Mouse (Mus musculus) limb, embryonic 10.5 days (tissue): ENCODE measurements around the gene Cfap36. TPM values are rescaled to one million over a fixed set of nuclear protein-coding genes. Genes with fewer than 3 reads are reported as not detected.

Experiments
- DNase-seq: peaks from one replicate; pipeline ENCODE4 v3.0.0-alpha.2; 2017; ENCODE audit warnings: low spot score
- H3K27ac ChIP-seq: fragments of 300-500 bp; sonication (generic); 2 replicates; pipeline ENCODE4 v1.5.1; 2016; ENCODE audit warnings: mild to moderate bottlenecking
- H3K27me3 ChIP-seq: fragments of 300-500 bp; sonication (generic); 2 replicates; pipeline ENCODE4 v1.6.1; 2016; ENCODE audit warnings: low read depth, mild to moderate bottlenecking; ENCODE audit not compliant: poor library complexity, severe bottlenecking
- H3K36me3 ChIP-seq: fragments of 300-500 bp; sonication (generic); 2 replicates; pipeline ENCODE4 v1.6.1; 2016; ENCODE audit warnings: mild to moderate bottlenecking, moderate library complexity
- H3K4me1 ChIP-seq: fragments of 300-500 bp; sonication (generic); 2 replicates; pipeline ENCODE4 v1.6.1; 2016
- H3K4me3 ChIP-seq: fragments of 300-500 bp; sonication (generic); 2 replicates; pipeline ENCODE4 v1.5.1; 2016; ENCODE audit warnings: mild to moderate bottlenecking, moderate library complexity
- H3K9me3 ChIP-seq: fragments of 300-500 bp; sonication (generic); replicated peaks from 2 replicates; pipeline ENCODE4 v1.6.1; 2016; ENCODE audit warnings: mild to moderate bottlenecking
- WGBS: fragments of 180-500 bp; shearing (Covaris S2); methylation state at CpG from one replicate; pipeline ENCODE4 v1.1.7; 2016; 5-methylcytosine and 5-hydroxymethylcytosine counted together
- polyA plus RNA-seq: library from polyadenylated mRNA; unstranded; fragments of >200 nt; fragmentation: Nextera tagmentation; extraction: Ambion mirVana; gene quantifications from 2 replicates; pipeline ENCODE4 v1.2.1, GENCODE M21; 2016

Cfap36 gene
- polyA plus RNA-seq, 1 experiment from 2014 or later: 51.4 TPM

DNA sequence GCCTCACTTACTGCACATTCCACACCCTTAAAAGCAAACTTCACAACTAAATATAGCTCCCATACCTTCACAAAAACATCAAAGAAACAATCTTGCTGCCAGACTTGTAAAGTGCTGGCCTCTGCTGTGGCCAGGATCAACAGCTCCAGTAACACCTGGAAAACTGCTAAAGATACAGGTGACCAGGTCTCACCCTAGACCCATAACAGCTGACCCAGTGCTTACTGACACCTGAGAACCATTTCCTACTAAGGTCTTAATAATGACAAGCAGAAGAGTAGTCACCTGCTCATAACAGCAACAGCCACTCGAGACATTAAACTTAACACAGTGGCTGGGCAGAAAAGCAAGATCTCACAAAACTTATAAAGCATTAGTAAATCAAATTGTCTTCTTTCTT lies 13.6 kb downstream of the Cfap36 start:
- peaks cover 47% of the 10 kb centered on the region for H3K36me3 ChIP-seq
- no peak for DNase-seq
- no peak overlapping the region for H3K4me3 ChIP-seq
- no peak overlapping the region for H3K27ac ChIP-seq
- H3K9me3 ChIP-seq: no peaks in the 10 kb centered on the region
- no peaks in the 10 kb centered on the region for H3K27me3 ChIP-seq
- WGBS: 83% methylated on average over 1 of the region's 1 CpGs
- no peaks in the 10 kb centered on the region for H3K4me1 ChIP-seq

DNA sequence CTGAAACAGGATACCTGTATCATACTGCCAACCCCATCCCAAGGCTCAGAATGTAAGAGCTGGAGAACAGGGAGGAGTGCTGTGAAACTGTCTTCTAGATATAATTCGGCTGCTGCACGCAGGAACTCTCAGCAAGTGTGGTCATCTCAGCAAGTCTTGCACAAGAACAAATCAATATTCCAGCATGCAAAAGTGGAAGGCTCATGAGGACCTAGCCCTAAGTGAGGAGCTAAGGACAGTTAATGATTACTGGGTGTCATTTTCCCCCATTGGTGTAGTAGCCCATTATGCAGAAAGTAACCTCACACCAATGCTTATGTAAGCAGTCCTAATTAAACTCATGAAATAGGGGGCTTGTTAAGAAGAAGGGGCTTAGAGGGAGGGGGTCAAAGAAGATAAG lies 18.3 kb downstream of the Cfap36 start:
- Histone ChIP-seq H3K27me3 (no peaks in the 10 kb centered on the region), H3K36me3 (peaks cover 85% of the 10 kb centered on the region), H3K4me1 (no peaks in the 10 kb centered on the region), H3K4me3 (no peak overlapping the region), H3K9me3 (no peaks in the 10 kb centered on the region), H3K27ac (no peak overlapping the region)
- WGBS: 92% methylated on average over 2 of the region's 2 CpGs
- DNase-seq: no peak

DNA sequence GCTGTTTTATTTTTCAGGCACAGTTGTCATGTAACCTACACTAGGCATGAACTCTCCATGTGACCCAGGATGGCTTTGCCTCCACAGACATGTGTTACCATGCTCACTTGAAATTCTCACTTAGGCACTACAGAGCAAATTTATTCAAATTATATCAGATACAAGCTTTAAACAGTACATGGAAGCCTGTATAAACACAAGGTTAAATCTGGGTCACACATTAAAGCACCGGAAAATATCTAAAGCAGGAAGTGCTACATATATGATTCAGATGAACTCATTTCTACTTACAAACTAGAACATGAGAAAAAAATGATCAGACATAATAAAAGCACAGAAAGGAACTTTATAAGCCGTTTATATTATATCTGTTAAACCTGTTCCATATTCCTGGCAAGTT lies 22.5 kb downstream of the Cfap36 start:
- 93% methylated on average over 2 of the region's 2 CpGs for WGBS
- Histone ChIP-seq H3K27ac (no peak overlapping the region), H3K4me1 (no peaks in the 10 kb centered on the region), H3K27me3 (no peaks in the 10 kb centered on the region), H3K4me3 (no peak overlapping the region), H3K36me3 (peaks cover 94% of the 10 kb centered on the region), H3K9me3 (no peaks in the 10 kb centered on the region)
- no peak for DNase-seq

DNA sequence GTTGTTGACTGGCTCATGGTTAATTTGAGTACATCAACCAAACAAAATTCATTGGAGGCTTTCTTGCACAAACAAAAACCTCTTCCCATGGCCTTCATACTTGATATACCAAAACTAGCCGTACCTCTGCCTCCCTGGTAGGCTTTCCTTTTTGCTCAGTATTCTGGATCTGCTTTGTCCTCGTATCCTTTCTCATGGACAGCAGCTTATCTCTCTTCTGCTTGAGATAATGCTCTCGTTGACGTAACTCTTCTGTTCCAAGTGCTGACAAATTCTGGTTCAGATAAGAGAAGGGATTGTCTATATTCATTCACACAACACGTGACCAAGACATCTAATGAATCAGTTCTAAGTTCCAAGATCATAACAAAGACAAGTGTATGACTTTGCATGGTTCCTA lies 24.9 kb downstream of the Cfap36 start:
- no peaks in the 10 kb centered on the region for H3K9me3 ChIP-seq
- H3K27me3 ChIP-seq: no peaks in the 10 kb centered on the region
- no peak overlapping the region for H3K4me3 ChIP-seq
- H3K36me3 ChIP-seq: peaks cover 96% of the 10 kb centered on the region
- no peaks in the 10 kb centered on the region for H3K4me1 ChIP-seq
- DNase-seq: no peak
- WGBS: 93% methylated on average over 5 of the region's 5 CpGs
- H3K27ac ChIP-seq: no peak overlapping the region

DNA sequence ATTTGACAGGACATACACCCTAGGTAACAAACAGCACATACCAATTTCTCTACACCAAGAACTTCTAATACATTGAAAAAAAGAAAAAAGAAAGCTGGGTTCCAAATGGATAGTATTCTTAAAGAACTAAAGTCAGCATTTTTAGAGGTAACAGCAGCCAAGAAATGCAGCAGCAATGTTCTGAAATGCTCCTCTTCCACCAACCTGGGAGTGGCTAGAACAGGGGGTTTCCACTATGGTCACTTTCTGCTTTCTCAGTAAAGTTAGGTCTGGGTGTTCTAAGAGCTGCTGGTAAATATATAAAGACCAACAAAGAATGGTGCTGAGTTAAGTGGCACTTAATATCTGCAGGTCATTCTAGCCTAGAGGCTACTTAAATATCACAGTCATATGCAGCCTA lies 28.2 kb downstream of the Cfap36 start:
- Histone ChIP-seq H3K36me3 (peaks cover 99% of the 10 kb centered on the region), H3K4me3 (no peak overlapping the region), H3K9me3 (no peaks in the 10 kb centered on the region), H3K27me3 (no peaks in the 10 kb centered on the region), H3K4me1 (no peaks in the 10 kb centered on the region), H3K27ac (no peak overlapping the region)
- no peak for DNase-seq

DNA sequence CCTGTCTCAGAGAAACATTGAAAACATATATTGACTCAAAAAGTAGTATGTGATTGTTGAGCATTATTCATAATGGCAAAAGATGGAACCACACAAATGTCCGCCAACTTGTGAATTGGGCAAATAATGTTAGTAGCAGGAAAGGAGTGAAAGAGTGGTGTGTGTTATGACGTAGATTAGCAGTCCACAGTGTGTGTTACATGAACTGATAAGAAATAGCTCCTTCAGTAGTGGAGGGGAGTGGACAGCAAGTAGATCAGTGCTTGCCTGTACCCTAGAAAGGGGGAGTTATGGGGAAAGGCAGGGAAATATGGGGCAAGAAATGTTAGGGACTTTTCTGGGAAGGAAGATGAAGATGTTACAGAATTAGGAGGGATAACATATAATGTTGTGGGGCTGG lies 31.0 kb downstream of the Cfap36 start:
- Histone ChIP-seq H3K4me3 (no peak overlapping the region), H3K27me3 (no peaks in the 10 kb centered on the region), H3K27ac (no peak overlapping the region), H3K4me1 (no peaks in the 10 kb centered on the region), H3K36me3 (peaks cover 99% of the 10 kb centered on the region), H3K9me3 (no peaks in the 10 kb centered on the region)
- no peak for DNase-seq
- 90% methylated on average over 2 of the region's 2 CpGs for WGBS

DNA sequence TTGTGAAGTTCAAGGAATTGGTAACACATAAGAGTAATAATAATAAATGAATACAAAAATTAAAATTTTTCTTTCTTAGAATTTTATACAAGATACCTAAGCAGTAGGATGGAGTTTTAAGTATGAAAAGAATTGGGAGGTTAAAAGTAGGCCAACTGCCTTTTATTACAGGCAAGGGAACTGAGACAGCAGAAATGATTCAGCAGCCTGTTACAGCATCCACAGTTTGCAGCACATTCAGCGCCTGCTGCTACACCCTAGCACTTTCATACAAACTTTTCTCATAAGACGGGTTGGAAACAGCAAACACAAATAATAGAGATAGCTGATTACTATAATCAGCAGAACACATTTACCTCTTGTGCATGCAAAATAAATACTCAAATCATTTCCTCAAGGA lies 37.4 kb downstream of the Cfap36 start:
- 94% methylated on average over 2 of the region's 2 CpGs for WGBS
- no peaks in the 10 kb centered on the region for H3K4me1 ChIP-seq
- no peak overlapping the region for H3K4me3 ChIP-seq
- no peaks in the 10 kb centered on the region for H3K27me3 ChIP-seq
- peaks cover 82% of the 10 kb centered on the region for H3K36me3 ChIP-seq
- H3K27ac ChIP-seq: no peak overlapping the region
- no peak for DNase-seq
- H3K9me3 ChIP-seq: no peaks in the 10 kb centered on the region

DNA sequence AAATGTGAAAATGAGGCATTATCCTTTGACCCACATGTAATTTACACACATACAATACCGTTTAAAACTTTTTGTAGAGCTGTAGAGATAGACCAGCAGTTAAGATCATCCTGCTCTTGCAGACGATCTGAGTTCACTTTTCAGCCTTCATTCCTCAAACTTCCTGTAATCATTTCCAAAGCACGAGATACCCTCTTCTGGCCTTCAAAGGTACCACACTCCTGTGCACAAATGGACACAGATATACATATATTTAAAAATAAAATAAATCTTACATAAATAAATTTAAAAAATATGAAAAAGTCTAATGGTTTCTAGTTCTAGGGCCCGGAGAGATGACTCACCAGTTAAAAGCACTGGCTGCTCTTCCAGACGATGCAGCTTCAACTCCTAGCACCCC lies 43.6 kb downstream of the Cfap36 start:
- WGBS: 86% methylated on average over 5 of the region's 5 CpGs
- no peak for DNase-seq
- peaks cover 80% of the 10 kb centered on the region for H3K36me3 ChIP-seq
- H3K9me3 ChIP-seq: no peaks in the 10 kb centered on the region
- H3K4me1 ChIP-seq: no peaks in the 10 kb centered on the region
- no peak overlapping the region for H3K27ac ChIP-seq
- no peak overlapping the region for H3K4me3 ChIP-seq
- no peaks in the 10 kb centered on the region for H3K27me3 ChIP-seq

DNA sequence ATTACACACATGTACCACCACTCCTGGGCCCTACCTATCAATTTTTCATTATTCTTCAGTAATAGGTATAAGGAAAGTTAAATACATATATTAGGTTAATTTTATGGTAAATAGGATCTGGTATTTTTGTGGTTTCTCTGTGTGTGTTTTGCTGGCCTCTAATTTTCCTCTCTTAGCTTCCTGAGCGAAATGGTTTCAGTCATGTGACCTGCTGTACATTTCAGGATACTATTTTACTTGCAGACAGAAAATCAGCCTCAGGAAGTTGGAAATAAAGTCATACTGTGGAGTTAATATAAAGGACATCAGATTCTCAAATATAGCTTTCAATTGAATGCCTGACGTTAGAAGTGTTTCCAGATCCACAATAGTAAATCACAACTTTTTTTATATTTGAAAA lies 58.2 kb downstream of the Cfap36 start:
- no peaks in the 10 kb centered on the region for H3K4me1 ChIP-seq
- no peaks in the 10 kb centered on the region for H3K27me3 ChIP-seq
- H3K9me3 ChIP-seq: no peaks in the 10 kb centered on the region
- H3K4me3 ChIP-seq: no peak overlapping the region
- H3K27ac ChIP-seq: no peak overlapping the region
- H3K36me3 ChIP-seq: peaks cover 84% of the 10 kb centered on the region
- 89% methylated on average over 2 of the region's 2 CpGs for WGBS
- DNase-seq: no peak

DNA sequence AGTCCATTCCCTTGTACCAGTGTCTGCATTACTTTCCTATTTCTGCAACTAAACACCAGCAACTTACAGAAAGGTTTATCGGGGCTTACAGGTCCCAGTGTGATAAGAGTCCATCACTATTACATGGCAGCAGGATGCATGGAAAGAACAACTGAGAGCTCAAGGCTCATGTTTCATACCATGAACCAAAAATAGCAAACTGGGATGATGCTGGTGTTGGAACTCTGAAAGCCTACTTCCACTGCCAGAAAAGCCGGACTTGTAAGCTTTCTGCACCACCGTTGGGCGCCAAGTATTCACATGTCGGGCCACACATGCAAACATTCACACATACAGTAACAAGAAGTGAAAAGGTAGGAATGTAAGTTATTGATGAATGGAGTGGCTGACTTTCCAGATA lies 65.5 kb downstream of the Cfap36 start:
- Histone ChIP-seq H3K4me3 (no peak overlapping the region), H3K27me3 (no peaks in the 10 kb centered on the region), H3K27ac (no peak overlapping the region), H3K36me3 (peaks cover 71% of the 10 kb centered on the region), H3K4me1 (no peaks in the 10 kb centered on the region), H3K9me3 (no peaks in the 10 kb centered on the region)
- 96% methylated on average over 5 of the region's 5 CpGs for WGBS
- DNase-seq: no peak

DNA sequence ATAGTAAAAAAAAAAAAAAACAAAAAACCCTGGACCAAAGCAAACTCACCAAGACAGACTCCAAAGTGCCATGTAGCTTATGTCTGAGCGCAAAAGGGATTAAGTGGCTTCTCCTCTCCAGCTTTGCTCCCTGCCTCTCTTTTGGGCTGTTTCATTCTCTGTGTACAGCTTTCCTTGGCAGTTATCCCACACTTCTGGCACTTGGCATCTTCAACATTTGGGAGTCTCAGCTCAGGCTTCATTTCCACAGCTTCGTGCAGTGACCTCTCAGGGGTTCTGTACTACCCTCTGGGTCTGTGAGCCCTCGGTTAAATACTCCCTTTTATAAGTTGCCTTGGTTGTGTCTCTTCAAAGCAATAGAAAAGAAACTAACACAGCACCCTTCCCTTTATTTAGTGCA lies 66.6 kb downstream of the Cfap36 start:
- Histone ChIP-seq H3K27me3 (no peaks in the 10 kb centered on the region), H3K4me1 (no peaks in the 10 kb centered on the region), H3K4me3 (no peak overlapping the region), H3K9me3 (no peaks in the 10 kb centered on the region), H3K36me3 (peaks cover 63% of the 10 kb centered on the region), H3K27ac (no peak overlapping the region)
- 96% methylated on average over 3 of the region's 3 CpGs for whole genome bisulfite sequencing
- no peak for DNase-seq

DNA sequence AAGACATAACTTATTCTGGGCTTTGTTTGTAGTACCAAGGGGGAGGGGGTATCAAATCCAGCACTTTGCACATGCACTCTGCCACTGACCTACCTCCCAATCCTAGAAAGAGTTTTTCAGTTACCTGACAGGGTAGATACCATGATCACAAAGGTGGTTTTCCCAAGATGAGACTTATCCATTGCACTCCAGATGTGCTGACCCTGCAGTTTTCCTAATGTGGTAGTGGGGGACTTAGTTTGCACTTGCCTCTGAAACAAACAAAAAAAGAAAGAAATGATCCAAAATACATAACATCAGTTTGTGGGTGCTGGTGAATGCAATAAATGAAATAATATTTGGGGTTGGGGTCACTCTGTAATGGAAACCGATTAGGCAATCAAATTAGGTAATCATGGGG lies 67.9 kb downstream of the Cfap36 start:
- Histone ChIP-seq H3K27ac (no peak overlapping the region), H3K27me3 (no peaks in the 10 kb centered on the region), H3K4me1 (peaks cover under 1% of the 10 kb centered on the region; the same call in 1 of the 2 replicates), H3K4me3 (no peak overlapping the region), H3K9me3 (no peaks in the 10 kb centered on the region), H3K36me3 (peaks cover 50% of the 10 kb centered on the region)
- no peak for DNase-seq
- 98% methylated on average over 1 of the region's 1 CpGs for WGBS

DNA sequence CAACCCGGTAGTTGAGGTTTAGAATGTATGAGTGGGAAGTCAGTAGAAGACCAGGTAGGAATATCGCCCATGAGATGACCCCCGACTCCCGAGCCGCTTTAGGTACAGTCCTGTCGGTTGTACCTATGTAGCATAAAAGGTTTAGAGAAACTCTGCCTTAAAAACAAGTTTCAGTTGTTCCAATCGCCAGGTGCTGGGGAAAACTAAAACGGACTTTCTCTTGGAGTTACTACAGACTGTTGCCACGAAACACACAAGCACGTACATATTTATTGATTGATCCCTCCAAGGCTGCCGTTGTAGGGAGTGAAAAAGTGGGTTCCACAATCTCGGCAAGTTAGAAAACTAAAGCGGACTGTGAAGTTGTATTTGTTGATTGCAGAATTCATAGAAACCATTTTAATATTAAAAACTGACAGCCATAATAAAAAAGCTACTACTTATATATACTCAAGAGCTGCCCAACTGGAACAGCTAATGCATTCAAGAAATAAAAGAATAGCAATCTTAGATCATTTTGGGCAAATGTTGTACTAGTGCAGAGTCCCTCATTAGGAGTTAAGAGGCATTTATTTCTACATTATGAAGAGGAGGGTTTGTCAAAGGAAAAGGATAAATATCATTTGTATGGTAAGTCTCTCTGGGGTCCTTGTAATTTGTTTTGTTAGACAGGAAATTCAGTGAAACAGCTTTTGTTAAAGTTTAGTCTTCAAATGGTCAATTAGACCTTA lies 73.3 kb downstream of the Cfap36 start:
- Histone ChIP-seq H3K4me3 (peak overlapping the region; percentile 95), H3K27me3 (no peaks in the 10 kb centered on the region), H3K36me3 (peaks cover 7% of the 10 kb centered on the region; the same call in 1 of the 2 replicates), H3K27ac (peak overlapping the region; percentile 99), H3K9me3 (no peaks in the 10 kb centered on the region), H3K4me1 (peaks cover 14% of the 10 kb centered on the region)
- DNase-seq: no peak
- 9% methylated on average over 13 of the region's 13 CpGs for WGBS

DNA sequence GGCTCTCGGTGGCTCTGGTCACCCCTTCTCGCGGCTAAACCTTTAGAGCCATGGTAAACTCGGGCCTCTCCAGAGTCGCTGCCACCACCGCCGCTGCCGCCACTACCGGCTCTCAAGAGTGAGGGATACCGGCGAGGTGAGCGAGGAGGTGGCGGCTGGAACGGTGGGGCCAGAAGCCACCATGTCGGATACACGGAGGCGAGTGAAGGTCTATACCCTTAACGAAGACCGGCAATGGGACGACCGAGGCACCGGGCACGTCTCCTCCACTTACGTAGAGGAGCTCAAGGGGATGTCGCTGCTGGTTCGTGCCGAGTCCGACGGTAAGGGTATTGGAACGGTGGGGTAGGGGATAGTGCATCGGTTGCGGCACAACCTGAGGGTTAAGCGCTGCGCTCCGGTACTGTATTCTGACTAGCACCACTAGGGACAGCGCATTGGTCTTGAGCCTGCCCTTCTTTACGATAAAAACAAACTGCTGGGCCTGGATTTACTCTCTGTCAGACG lies 74.0 kb downstream of the Cfap36 start:
- Histone ChIP-seq H3K27ac (peak overlapping the region; percentile 99), H3K4me1 (peaks cover 14% of the 10 kb centered on the region), H3K36me3 (peaks cover 2% of the 10 kb centered on the region; the same call in 1 of the 2 replicates), H3K9me3 (no peaks in the 10 kb centered on the region), H3K27me3 (no peaks in the 10 kb centered on the region), H3K4me3 (peak overlapping the region; percentile 95)
- WGBS: under 1% methylated on average over 38 of the region's 38 CpGs
- peak; percentile 74 for DNase-seq
